In genomic region chr1:119093739-119094138, GRCm38 (mm10) we compare ENCODE assay signal across 8 mouse cellular contexts. TPM values are rescaled to one million over a fixed set of nuclear protein-coding genes. Genes with fewer than 3 reads are reported as not detected.
DNase-seq lines count a peak whose midpoint lies in the region; ATAC-seq lines count a peak whose summit lies in the region.
"Had no signal": no experiment of that assay in that cellular context is flagged by ENCODE, and none has a peak within 500 bp of the region (broad histone marks: within the 10 kb centered on the region; RNA-seq: fewer than 3 reads in every experiment).

No protein-coding gene starts in this region.

- H3K9ac ChIP-seq in forebrain, embryonic 14.5 days (ENCODE audit: low read length) = no peak overlapping the region
- no peak overlapping the region for H3K9ac ChIP-seq in hindbrain, embryonic 16.5 days (ENCODE audit: low read depth, low read length)
- H3K9ac ChIP-seq: liver, embryonic 15.5 days had no signal

- H3K4me2 ChIP-seq in forebrain, embryonic 14.5 days (ENCODE audit: low read length) = no peak overlapping the region
- H3K4me2 ChIP-seq in hindbrain, embryonic 16.5 days (ENCODE audit: low read length) = no peak overlapping the region
- H3K4me2 ChIP-seq: liver, embryonic 15.5 days had no signal

- H3K27ac ChIP-seq in forebrain, embryonic 14.5 days (ENCODE audit: low read depth, low read length) = no peak overlapping the region
- H3K27ac ChIP-seq in hindbrain, embryonic 16.5 days (ENCODE audit: low read depth, low read length) = no peak overlapping the region
- H3K27ac ChIP-seq: liver, embryonic 15.5 days had no signal

- no peaks in the 10 kb centered on the region for H3K36me3 ChIP-seq in forebrain, embryonic 14.5 days (ENCODE audit: control insufficient read depth, insufficient read depth, low read length)
- no peaks in the 10 kb centered on the region for H3K36me3 ChIP-seq in hindbrain, embryonic 16.5 days (ENCODE audit: control insufficient read depth, insufficient read depth, low read length)
- H3K36me3 ChIP-seq: liver, embryonic 15.5 days had no signal

- H3K27me3 ChIP-seq in forebrain, embryonic 14.5 days (replicated peaks; ENCODE audit: control insufficient read depth, insufficient read depth, low read length) = no peaks in the 10 kb centered on the region
- H3K27me3 ChIP-seq in hindbrain, embryonic 16.5 days (replicated peaks; ENCODE audit: control insufficient read depth, insufficient read depth, low read length) = no peaks in the 10 kb centered on the region
- H3K27me3 ChIP-seq: liver, embryonic 15.5 days had no signal

- ATAC-seq in forebrain, embryonic 14.5 days = peak; percentile 72
- ATAC-seq in hindbrain, embryonic 16.5 days = peak; percentile 62; the same call in 1 of the 2 replicates
- ATAC-seq in megakaryocyte-erythroid progenitor cell, adult 5-6 weeks (replicated peaks; ENCODE audit: low FRiP score, low TSS enrichment, poor library complexity, severe bottlenecking) = peak; percentile 96

- H3K4me3 ChIP-seq in forebrain, embryonic 14.5 days (ENCODE audit: low read depth, low read length) = no peak overlapping the region
- H3K4me3 ChIP-seq in hindbrain, embryonic 16.5 days (ENCODE audit: low read length) = no peak overlapping the region
- H3K4me3 ChIP-seq: liver, embryonic 15.5 days had no signal

- WGBS in forebrain, embryonic 14.5 days = 20% methylated on average over 8 of the region's 8 CpGs
- WGBS in hindbrain, embryonic 16.5 days = 20% methylated on average over 8 of the region's 8 CpGs

- no peaks in the 10 kb centered on the region for H3K9me3 ChIP-seq in forebrain, embryonic 14.5 days (replicated peaks; ENCODE audit: control insufficient read depth, low read length)
- H3K9me3 ChIP-seq in hindbrain, embryonic 16.5 days (ENCODE audit: control insufficient read depth, low read length) = no peaks in the 10 kb centered on the region
- H3K9me3 ChIP-seq: liver, embryonic 15.5 days had no signal

- no peaks in the 10 kb centered on the region for H3K4me1 ChIP-seq in forebrain, embryonic 14.5 days (ENCODE audit: control insufficient read depth, insufficient read depth, low read length)
- H3K4me1 ChIP-seq in hindbrain, embryonic 16.5 days (ENCODE audit: control insufficient read depth, insufficient read depth, low read depth, low read length) = no peaks in the 10 kb centered on the region; the same call in 1 of the 2 replicates
- H3K4me1 ChIP-seq: liver, embryonic 15.5 days had no signal

- DNase-seq in NIH3T3 (ENCODE audit: low read depth) = peak; percentile 82
- peak; percentile 43 for DNase-seq in c-Kit-positive CD71-negative TER-119-negative erythroid progenitor cells, embryonic 14.5 days (ENCODE audit: low read depth)
- peak; percentile 86 for DNase-seq in forebrain, embryonic 14.5 days (ENCODE audit: low spot score)
- peak; percentile 71 to 82 for DNase-seq in left cerebral cortex, adult 18-20 months (ENCODE audit: low spot score in 2 of 2)
- DNase-seq in right cerebral cortex, postnatal 25 days = peak; percentile 58

RNA-seq across cellular contexts. Expression of gene Gli2, which starts 40.3 kb away (rescaled TPM):
- 3.3 and 4.1 TPM in 2 replicates for polyA plus RNA-seq in forebrain, embryonic 14.5 days (2014; fragmentation: Nextera tagmentation; extraction: Ambion mirVana)
- polyA plus RNA-seq in hindbrain, embryonic 16.5 days (2015; fragmentation: Nextera tagmentation; extraction: Ambion mirVana) = 1.8 and 2.1 TPM in 2 replicates
- total RNA-seq in left cerebral cortex, adult 18-20 months (2021) = 1 to 10 TPM; 2.5 to 3.1 TPM
- total RNA-seq in megakaryocyte-erythroid progenitor cell, adult 5-6 weeks (2014; fragmentation: Nextera tagmentation) = not detected in 2 replicates
- not detected in 2 replicates for total RNA-seq in megakaryocyte-erythroid progenitor cell, adult 5-6 weeks (2017)
